Mouse (Mus musculus) CH12.LX (cell line): ENCODE data around the gene Tnpo2. TPM values are rescaled to one million over a fixed set of nuclear protein-coding genes. Genes with fewer than 3 reads are reported as not detected.

Experiments used
- DNase-seq: peaks from one replicate; pipeline ENCODE4 v3.0.0-alpha.2; 2013; ENCODE audit errors: extremely low read depth
- H3K27ac ChIP-seq: 2 replicates; pipeline ENCODE4 v1.5.1; 2012; ENCODE audit warnings: low read depth, mild to moderate bottlenecking, control low read depth, moderate library complexity; ENCODE audit not compliant: insufficient read depth
- H3K27me3 ChIP-seq: replicated peaks from 2 replicates; pipeline ENCODE3; 2012; ENCODE audit warnings: inconsistent platforms
- H3K36me3 ChIP-seq, 2 experiments: replicated peaks in 1 of 2; 2 replicates each; pipeline versions ENCODE3 to v1.6.1; 2012; ENCODE audit warnings: inconsistent platforms in 1 of 2, low read length in 1 of 2, mild to moderate bottlenecking in 1 of 2, mixed read lengths in 1 of 2, moderate library complexity in 1 of 2; ENCODE audit not compliant: control insufficient read depth in 1 of 2, insufficient read depth in 1 of 2
- H3K4me1 ChIP-seq, 2 experiments: 2 replicates each; pipeline ENCODE4 v1.6.1; 2012; ENCODE audit warnings: inconsistent platforms in 1 of 2, moderate library complexity in 1 of 2; ENCODE audit not compliant: insufficient read depth in 2 of 2, control insufficient read depth in 1 of 2
- H3K4me2 ChIP-seq: 2 replicates; pipeline ENCODE4 v1.6.1; 2012; ENCODE audit warnings: low read depth, mild to moderate bottlenecking, control low read depth; ENCODE audit not compliant: poor library complexity, insufficient read depth, severe bottlenecking
- H3K4me3 ChIP-seq, 3 experiments: fragments of 150-350 bp in 1 of 3; sonication (generic) in 1 of 3; replicated peaks in 1 of 3; 2 replicates each; pipeline versions ENCODE3 to v1.5.1; 2011 to 2012; ENCODE audit warnings: low read depth in 2 of 3, low read length in 2 of 3, mild to moderate bottlenecking in 2 of 3, moderate library complexity in 2 of 3, control low read depth in 1 of 3, improper control_type of control experiment in 1 of 3, inconsistent platforms in 1 of 3, mixed read lengths in 1 of 3; ENCODE audit not compliant: poor library complexity in 1 of 3
- H3K79me2 ChIP-seq: replicated peaks from 2 replicates; pipeline ENCODE4 v1.6.1; 2012; ENCODE audit warnings: mild to moderate bottlenecking, moderate library complexity; ENCODE audit not compliant: control insufficient read depth, poor library complexity, insufficient read depth, severe bottlenecking; ENCODE audit errors: extremely low read depth
- H3K9ac ChIP-seq: 2 replicates; pipeline ENCODE4 v1.6.1; 2012; ENCODE audit warnings: low read depth, mild to moderate bottlenecking, control low read depth, moderate library complexity; ENCODE audit not compliant: insufficient read depth
- H3K9me3 ChIP-seq: replicated peaks from 2 replicates; pipeline ENCODE3; 2012; ENCODE audit warnings: low read length, inconsistent platforms, mixed read lengths
- BHLHE40 ChIP-seq: IDR thresholded peaks from 2 replicates; pipeline ENCODE4 v1.6.1; 2011; ENCODE audit warnings: mild to moderate bottlenecking, low read depth, low read length, improper control_type of control experiment
- CHD1 ChIP-seq: IDR thresholded peaks from 2 replicates; pipeline ENCODE4 v1.6.1; 2012; ENCODE audit warnings: low read depth, low read length, improper control_type of control experiment, inconsistent platforms
- CHD2 ChIP-seq: IDR thresholded peaks from 2 replicates; pipeline ENCODE4 v1.6.1; 2011; ENCODE audit warnings: low read length, improper control_type of control experiment
- CTCF ChIP-seq, 2 experiments: IDR thresholded peaks in 1 of 2; conservative IDR thresholded peaks in 1 of 2; 2 replicates each; pipeline ENCODE4 v1.5.1; 2011 to 2012; ENCODE audit warnings: low read depth in 2 of 2, low read length in 2 of 2, improper control_type of control experiment in 1 of 2, inconsistent platforms in 1 of 2, mild to moderate bottlenecking in 1 of 2, moderate library complexity in 1 of 2
- E2F4 ChIP-seq: IDR thresholded peaks from 2 replicates; pipeline ENCODE4 v1.6.1; 2011; ENCODE audit warnings: low read depth, low read length, improper control_type of control experiment; ENCODE audit not compliant: insufficient replicate concordance
- ELF1 ChIP-seq: IDR thresholded peaks from 2 replicates; pipeline ENCODE4 v1.6.1; 2014; ENCODE audit warnings: low read depth, mild to moderate bottlenecking, inconsistent platforms, low read length, improper control_type of control experiment
- EP300 ChIP-seq: IDR thresholded peaks from 2 replicates; pipeline ENCODE4 v1.6.1; 2011; ENCODE audit warnings: low read length, improper control_type of control experiment
- ETS1 ChIP-seq: conservative IDR thresholded peaks from 2 replicates; pipeline ENCODE4 v1.6.1; 2012; ENCODE audit warnings: low read depth, mild to moderate bottlenecking, inconsistent platforms, low read length, improper control_type of control experiment, moderate library complexity
- GABPA ChIP-seq: IDR thresholded peaks from 2 replicates; pipeline ENCODE4 v1.6.1; 2012; ENCODE audit warnings: low read depth, low read length, improper control_type of control experiment, inconsistent platforms; ENCODE audit not compliant: insufficient replicate concordance
- HCFC1 ChIP-seq: IDR thresholded peaks from 2 replicates; pipeline ENCODE4 v1.6.1; 2012; ENCODE audit warnings: low read depth, mild to moderate bottlenecking, inconsistent platforms, low read length, improper control_type of control experiment
- IRF4 ChIP-seq: IDR thresholded peaks from 2 replicates; pipeline ENCODE4 v1.6.1; 2014; ENCODE audit warnings: low read depth, mild to moderate bottlenecking, inconsistent platforms, low read length, improper control_type of control experiment
- JUN ChIP-seq: IDR thresholded peaks from 2 replicates; pipeline ENCODE4 v1.6.1; 2011; ENCODE audit warnings: low read depth, mild to moderate bottlenecking, low read length, improper control_type of control experiment, moderate library complexity; ENCODE audit not compliant: insufficient read depth
- JUND ChIP-seq: conservative IDR thresholded peaks from 2 replicates; pipeline ENCODE4 v1.6.1; 2011; ENCODE audit warnings: low read depth, low read length, improper control_type of control experiment
- KAT2A ChIP-seq: IDR thresholded peaks from 2 replicates; pipeline ENCODE4 v1.6.1; 2012; ENCODE audit warnings: low read length, improper control_type of control experiment, inconsistent platforms; ENCODE audit not compliant: insufficient replicate concordance
- MAFK ChIP-seq: IDR thresholded peaks from 2 replicates; pipeline ENCODE4 v1.6.1; 2011; ENCODE audit warnings: low read length, improper control_type of control experiment; ENCODE audit not compliant: insufficient replicate concordance
- MAX ChIP-seq: IDR thresholded peaks from 2 replicates; pipeline ENCODE4 v1.6.1; 2011; ENCODE audit warnings: low read length, improper control_type of control experiment
- MAZ ChIP-seq: IDR thresholded peaks from 2 replicates; pipeline ENCODE4 v1.6.1; 2012; ENCODE audit warnings: low read depth, mild to moderate bottlenecking, inconsistent platforms, low read length, improper control_type of control experiment, moderate library complexity
- MEF2A ChIP-seq: IDR thresholded peaks from 2 replicates; pipeline ENCODE4 v1.6.1; 2014; ENCODE audit warnings: low read depth, mild to moderate bottlenecking, inconsistent platforms, low read length, improper control_type of control experiment, borderline replicate concordance
- MXI1 ChIP-seq: IDR thresholded peaks from 2 replicates; pipeline ENCODE4 v1.6.1; 2011; ENCODE audit warnings: mild to moderate bottlenecking, low read depth, low read length, improper control_type of control experiment
- MYC ChIP-seq: IDR thresholded peaks from 2 replicates; pipeline ENCODE4 v1.6.1; 2011; ENCODE audit warnings: low read depth, mild to moderate bottlenecking, improper control_type of control experiment, low read length
- NELFE ChIP-seq: IDR thresholded peaks from 2 replicates; pipeline ENCODE4 v1.6.1; 2011; ENCODE audit warnings: low read depth, low read length, improper control_type of control experiment
- NRF1 ChIP-seq: IDR thresholded peaks from 2 replicates; pipeline ENCODE4 v1.6.1; 2014; ENCODE audit warnings: low read depth, mild to moderate bottlenecking, inconsistent platforms, low read length, improper control_type of control experiment, moderate library complexity
- PAX5 ChIP-seq: IDR thresholded peaks from 2 replicates; pipeline ENCODE4 v1.6.1; 2012; ENCODE audit warnings: low read length, inconsistent platforms, mixed read lengths
- POLR2A ChIP-seq: IDR thresholded peaks from 2 replicates; pipeline ENCODE4 v1.6.1; 2011; ENCODE audit warnings: low read depth, mild to moderate bottlenecking, improper control_type of control experiment, low read length
- POLR2AphosphoS2 ChIP-seq: IDR thresholded peaks from 2 replicates; pipeline ENCODE4 v1.6.1; 2011; ENCODE audit warnings: low read depth, low read length, improper control_type of control experiment
- RAD21 ChIP-seq: IDR thresholded peaks from 2 replicates; pipeline ENCODE4 v1.6.1; 2011; ENCODE audit warnings: low read depth, mild to moderate bottlenecking, low read length, improper control_type of control experiment, moderate library complexity
- RCOR1 ChIP-seq: conservative IDR thresholded peaks from 2 replicates; pipeline ENCODE4 v1.6.1; 2012; ENCODE audit warnings: low read depth, mild to moderate bottlenecking, inconsistent platforms, low read length, improper control_type of control experiment
- SIN3A ChIP-seq: IDR thresholded peaks from 2 replicates; pipeline ENCODE4 v1.6.1; 2012; ENCODE audit warnings: low read length, improper control_type of control experiment, inconsistent platforms
- SMC3 ChIP-seq: IDR thresholded peaks from 2 replicates; pipeline ENCODE4 v1.6.1; 2011; ENCODE audit warnings: low read depth, low read length, improper control_type of control experiment
- TBP ChIP-seq: conservative IDR thresholded peaks from 2 replicates; pipeline ENCODE4 v1.6.1; 2011; ENCODE audit warnings: low read depth, low read length, improper control_type of control experiment
- TCF12 ChIP-seq: IDR thresholded peaks from 2 replicates; pipeline ENCODE4 v1.6.1; 2014; ENCODE audit warnings: low read depth, mild to moderate bottlenecking, inconsistent platforms, low read length, improper control_type of control experiment
- UBTF ChIP-seq: IDR thresholded peaks from 2 replicates; pipeline ENCODE4 v1.6.1; 2012; ENCODE audit warnings: low read depth, mild to moderate bottlenecking, inconsistent platforms, low read length, improper control_type of control experiment, moderate library complexity
- USF1 ChIP-seq: IDR thresholded peaks from 2 replicates; pipeline ENCODE4 v1.6.1; 2014; ENCODE audit warnings: low read depth, mild to moderate bottlenecking, inconsistent platforms, low read length, improper control_type of control experiment
- USF2 ChIP-seq: conservative IDR thresholded peaks from 2 replicates; pipeline ENCODE4 v1.6.1; 2011; ENCODE audit warnings: low read depth, low read length, improper control_type of control experiment
- ZC3H11A ChIP-seq: IDR thresholded peaks from 2 replicates; pipeline ENCODE4 v1.6.1; 2012; ENCODE audit warnings: low read depth, mild to moderate bottlenecking, inconsistent platforms, low read length, improper control_type of control experiment
- ZKSCAN1 ChIP-seq: IDR thresholded peaks from 2 replicates; pipeline ENCODE4 v1.6.1; 2012; ENCODE audit warnings: low read depth, inconsistent platforms, low read length, improper control_type of control experiment, borderline replicate concordance
- ZMIZ1 ChIP-seq: IDR thresholded peaks from 2 replicates; pipeline ENCODE4 v1.6.1; 2012; ENCODE audit warnings: low read depth, mild to moderate bottlenecking, inconsistent platforms, low read length, improper control_type of control experiment
- ZNF384 ChIP-seq: IDR thresholded peaks from 2 replicates; pipeline ENCODE4 v1.6.1; 2012; ENCODE audit warnings: low read depth, low read length, improper control_type of control experiment, inconsistent platforms
- dilution Hi-C: fragments of 300-500 bp; cut with MboI; formaldehyde crosslinking; loops from 2 replicates; pipeline ENCODE4 v1.14.3; 2020; ENCODE audit warnings: low sequenced_read_pairs; ENCODE audit not compliant: extremely low pct_unique_long_range_greater_than_20kb, extremely low pct_ligation_motif_present
- in situ Hi-C: fragments of 300-500 bp; cut with MboI; formaldehyde crosslinking; loops from 3 replicates; pipeline ENCODE4 v1.14.3; 2019; ENCODE audit warnings: low sequenced_read_pairs, low pct_ligation_motif_present, low pct_unique_long_range_greater_than_20kb, mixed read lengths
- polyA plus RNA-seq: library from polyadenylated mRNA; unstranded; fragments of >175 nt; gene quantifications from 2 replicates; pipeline ENCODE4 v1.2.1, GENCODE M21; 2012; ENCODE audit warnings: low read depth; ENCODE audit not compliant: insufficient read length
- total RNA-seq, 2 experiments: library from RNA; depleted of rRNA; stranded (reverse); fragments of 300-350 nt in 1 of 2; fragments of >200 nt in 1 of 2; gene quantifications; 2 replicates each; pipeline ENCODE4 v1.2.3; 2012 to 2014

Gene Tnpo2
- total and polyA plus RNA-seq, 3 experiments, result 36.3 to 57.0 (median 48.0) TPM

DNA sequence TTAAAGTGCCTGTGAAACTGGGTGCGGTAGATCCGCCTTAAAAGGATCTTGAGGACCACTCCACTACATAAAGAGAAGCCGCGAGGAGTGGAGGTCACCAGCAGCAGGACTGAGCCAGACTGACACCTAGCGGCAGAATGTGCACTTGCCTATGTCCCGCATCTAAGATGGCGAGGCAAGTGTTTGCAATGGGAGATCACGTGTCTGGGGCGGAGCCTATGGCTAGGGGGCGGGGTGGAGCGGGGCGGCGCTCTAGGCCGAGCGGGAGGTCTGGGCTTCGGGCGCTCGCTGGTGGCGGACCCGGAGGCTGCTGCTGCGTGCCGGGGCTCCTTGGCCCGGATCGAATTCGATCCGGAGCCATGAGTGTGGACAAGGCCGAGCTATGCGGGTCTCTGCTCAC is 46.4 kb upstream of the Tnpo2 start, which contains the start of gene Hook2:
Gene Hook2 (plus strand): TSS at position 255 of the 400 bp plus-strand sequence.
- dilution Hi-C loops, result no loop called here
- Histone ChIP-seq H3K27ac (peak within 1 kb of the TSS; percentile 55; the same call in 1 of the 2 replicates), H3K9ac (peak within 1 kb of the TSS; percentile 93), H3K27me3 (no peaks in the 10 kb centered on the region), H3K4me1 (peaks cover 22 to 40% of the 10 kb centered on the region in 2 experiments), H3K36me3 (peaks cover 7 to 28% of the 10 kb centered on the region in 2 experiments), H3K79me2 (no peaks in the 10 kb centered on the region), H3K4me3 (peak within 1 kb of the TSS; percentile 62 to 79 (median 70)), H3K4me2 (peak within 1 kb of the TSS; percentile 81), H3K9me3 (no peaks in the 10 kb centered on the region)
- peak; percentile 99 for DNase-seq
- TF ChIP-seq MAX (peak; percentile 82; the same call in 1 of the 2 replicates), KAT2A (no peak), MAZ (peak; percentile 28), MEF2A (0 out of 2 replicates have a peak, but pooled peaks have one; percentile 60), BHLHE40 (peak; percentile 88), JUND (no peak), HCFC1 (peak; percentile 76), E2F4 (no peak), IRF4 (no peak), ZKSCAN1 (no peak), TBP (peak; percentile 38; the same call in 1 of the 2 replicates), POLR2A (peak; percentile 68), SIN3A (peak; percentile 15), ZNF384 (no peak), USF2 (peak; percentile 85), TCF12 (no peak; the same call in 1 of the 2 replicates), ZMIZ1 (no peak), RAD21 (peak; percentile 95), USF1 (peak; percentile 91), SMC3 (peak; percentile 92), POLR2AphosphoS2 (no peak), RCOR1 (no peak), JUN (no peak), GABPA (no peak), UBTF (no peak), MAFK (no peak), ZC3H11A (peak; percentile 51; the same call in 1 of the 2 replicates), ELF1 (no peak), CHD2 (no peak), PAX5 (no peak), NRF1 (0 out of 2 replicates have a peak, but pooled peaks have one; percentile 34), ETS1 (no peak), EP300 (no peak), CHD1 (no peak), CTCF (conservative IDR thresholded peaks at IDR 0.05 in 1 of 2, IDR thresholded peaks at IDR 0.05 in 1 of 2; ENCODE audit: low read depth in 2 of 2, low read length in 2 of 2) (peak; percentile 62 to 98), NELFE (no peak), MYC (peak; percentile 46; the same call in 1 of the 2 replicates), MXI1 (peak; percentile 13; the same call in 1 of the 2 replicates)
- in situ Hi-C loops, result loop anchor here (5.0 kb wide), 1 partner anchor 37 kb away; the partner anchor contains the start of genes Asna1 and Trir
